Mouse (Mus musculus) embryonic facial prominence, embryonic 15.5 days (tissue): Measurements from ENCODE around the gene Cyp2w1. TPM values are rescaled to one million over a fixed set of nuclear protein-coding genes. Genes with fewer than 3 reads are reported as not detected.
"Not testable (repeated sequence)": the region's sequence is repeated elsewhere in the genome, so short reads cannot be mapped to it uniquely, and the experiment has no call there.

Experiments
- ATAC-seq: fragments of 200-750 bp; cut with Nextera tagmentation; 2 replicates; pipeline ENCODE4 v1.8.0; 2017; ENCODE audit warnings: low read depth, moderate TSS enrichment; ENCODE audit not compliant: insufficient number of reproducible peaks, low FRiP score, low TSS enrichment
- H3K27ac ChIP-seq: fragments of 300-500 bp; sonication (generic); replicated peaks from 2 replicates; pipeline ENCODE4 v1.5.1; 2015; ENCODE audit warnings: mild to moderate bottlenecking, inconsistent platforms
- H3K27me3 ChIP-seq: fragments of 300-500 bp; sonication (generic); 2 replicates; pipeline ENCODE4 v1.6.1; 2015; ENCODE audit warnings: inconsistent platforms
- H3K36me3 ChIP-seq: fragments of 300-500 bp; sonication (generic); 2 replicates; pipeline ENCODE4 v1.6.1; 2015; ENCODE audit warnings: mild to moderate bottlenecking, inconsistent platforms
- H3K4me1 ChIP-seq: fragments of 300-500 bp; sonication (generic); 2 replicates; pipeline ENCODE4 v1.6.1; 2015; ENCODE audit warnings: inconsistent platforms
- H3K4me2 ChIP-seq: fragments of 300-500 bp; sonication (generic); replicated peaks from 2 replicates; pipeline ENCODE4 v1.6.1; 2015; ENCODE audit warnings: mild to moderate bottlenecking, inconsistent platforms
- H3K4me3 ChIP-seq: fragments of 300-500 bp; sonication (generic); replicated peaks from 2 replicates; pipeline ENCODE4 v1.5.1; 2015; ENCODE audit warnings: mild to moderate bottlenecking, inconsistent platforms
- H3K9ac ChIP-seq: fragments of 300-500 bp; sonication (generic); 2 replicates; pipeline ENCODE4 v1.6.1; 2015; ENCODE audit warnings: inconsistent platforms
- H3K9me3 ChIP-seq: fragments of 300-500 bp; sonication (generic); replicated peaks from 2 replicates; pipeline ENCODE4 v1.6.1; 2016; ENCODE audit warnings: inconsistent platforms
- WGBS: fragments of 180-500 bp; shearing (Covaris S2); methylation state at CpG from one replicate; pipeline ENCODE4 v1.1.7; 2015; 5-methylcytosine and 5-hydroxymethylcytosine counted together
- polyA plus RNA-seq: library from polyadenylated mRNA; unstranded; fragments of >200 nt; fragmentation: Nextera tagmentation; extraction: Ambion mirVana; gene quantifications from 2 replicates; pipeline ENCODE4 v1.2.1, GENCODE M21; 2015

Gene Cyp2w1
- polyA plus RNA-seq, 1 experiment from 2014 or later: 32.3 TPM

DNA sequence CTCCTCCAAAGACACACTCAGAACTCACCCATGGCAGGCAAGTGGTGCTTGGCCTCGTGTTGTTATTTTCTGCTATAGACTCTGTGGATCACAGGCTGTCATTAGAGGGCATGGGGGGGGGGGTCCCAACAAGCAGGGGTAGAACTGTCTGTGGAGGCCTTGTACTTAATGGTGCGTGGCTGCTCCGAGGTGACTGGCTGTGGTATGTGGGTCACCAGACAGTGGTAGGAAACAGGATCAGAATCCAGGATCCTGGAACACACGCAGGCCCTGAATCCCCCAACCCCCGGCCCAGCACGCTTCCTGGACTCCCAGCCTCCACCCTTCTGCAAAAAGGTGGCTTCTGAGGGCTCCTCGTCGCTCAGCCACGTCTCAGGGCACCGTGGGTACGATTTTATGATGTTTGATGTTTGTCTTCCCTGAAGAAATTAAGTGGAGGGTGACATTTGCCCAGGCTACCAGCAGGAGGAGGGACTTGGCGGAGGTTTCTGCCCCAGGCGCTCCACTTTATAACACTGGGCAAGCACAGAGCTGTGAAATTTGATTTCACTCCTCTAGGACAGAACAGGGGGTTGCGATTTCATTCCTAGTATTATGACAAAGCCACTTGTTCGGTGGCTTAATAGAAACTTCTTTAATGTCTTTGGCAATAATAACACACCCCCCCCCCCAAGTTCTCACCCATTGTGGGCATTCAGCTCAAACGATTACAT, 19.0 kb upstream of the Cyp2w1 start:
- Histone ChIP-seq H3K27me3 (no peaks in the 10 kb centered on the region), H3K9me3 (no peaks in the 10 kb centered on the region), H3K27ac (no peak overlapping the region), H3K9ac (no peak overlapping the region), H3K4me2 (no peak overlapping the region), H3K36me3 (peaks cover 33% of the 10 kb centered on the region), H3K4me1 (peaks cover 6% of the 10 kb centered on the region; the same call in 1 of the 2 replicates), H3K4me3 (no peak overlapping the region)
- no peak for ATAC-seq
- WGBS: 65% methylated on average over 16 of the region's 16 CpGs

DNA sequence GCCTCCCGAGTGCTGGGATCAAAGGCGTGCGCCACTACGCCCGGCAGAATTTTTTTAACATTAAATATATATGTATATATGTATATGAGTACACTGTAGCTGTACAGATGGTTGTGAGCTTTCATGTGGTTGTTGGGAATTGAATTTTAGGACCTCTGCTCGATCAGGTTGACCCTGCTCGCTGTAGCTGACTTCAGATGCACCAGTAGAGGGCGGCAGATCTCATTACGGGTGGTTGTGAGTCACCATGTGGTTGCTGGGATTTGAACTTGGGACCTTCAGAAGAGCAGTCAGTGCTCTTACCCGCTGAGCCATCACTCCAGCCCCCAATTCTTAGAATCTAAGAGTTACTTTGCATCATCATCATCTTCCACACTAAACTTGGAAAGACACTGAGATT, 18.0 kb upstream of the Cyp2w1 start:
- ATAC-seq, H3K9ac ChIP-seq, H3K4me3 ChIP-seq, H3K27me3 ChIP-seq, H3K9me3 ChIP-seq, H3K27ac ChIP-seq, H3K4me2 ChIP-seq, H3K4me1 ChIP-seq: not testable (repeated sequence)
- 81% methylated on average over 10 of the region's 10 CpGs for WGBS
- peaks cover 43% of the 10 kb centered on the region for H3K36me3 ChIP-seq

DNA sequence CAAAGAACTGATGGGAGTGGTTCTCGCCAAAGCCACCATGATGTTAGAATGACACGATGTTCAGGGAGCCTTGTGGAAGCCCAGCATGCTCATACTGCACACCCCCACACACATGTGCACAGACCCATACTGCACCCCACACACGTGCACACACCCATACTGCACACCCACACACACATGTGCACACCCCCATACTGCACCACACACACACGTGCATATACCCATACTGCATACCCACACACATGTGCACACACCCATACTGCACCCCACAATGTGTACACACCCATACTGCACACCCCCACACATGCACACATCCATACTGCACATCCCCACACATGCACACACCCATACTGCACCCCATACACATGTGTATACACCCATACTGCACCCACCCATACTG, 16.8 kb upstream of the Cyp2w1 start:
- no peaks in the 10 kb centered on the region for H3K9me3 ChIP-seq
- H3K27me3 ChIP-seq: no peaks in the 10 kb centered on the region
- H3K4me2 ChIP-seq: no peak overlapping the region
- no peak for ATAC-seq
- H3K4me3 ChIP-seq: no peak overlapping the region
- H3K9ac ChIP-seq: no peak overlapping the region
- 81% methylated on average over 4 of the region's 4 CpGs for WGBS
- H3K4me1 ChIP-seq: peaks cover 6% of the 10 kb centered on the region; the same call in 1 of the 2 replicates
- H3K27ac ChIP-seq: no peak overlapping the region
- H3K36me3 ChIP-seq: peaks cover 55% of the 10 kb centered on the region

DNA sequence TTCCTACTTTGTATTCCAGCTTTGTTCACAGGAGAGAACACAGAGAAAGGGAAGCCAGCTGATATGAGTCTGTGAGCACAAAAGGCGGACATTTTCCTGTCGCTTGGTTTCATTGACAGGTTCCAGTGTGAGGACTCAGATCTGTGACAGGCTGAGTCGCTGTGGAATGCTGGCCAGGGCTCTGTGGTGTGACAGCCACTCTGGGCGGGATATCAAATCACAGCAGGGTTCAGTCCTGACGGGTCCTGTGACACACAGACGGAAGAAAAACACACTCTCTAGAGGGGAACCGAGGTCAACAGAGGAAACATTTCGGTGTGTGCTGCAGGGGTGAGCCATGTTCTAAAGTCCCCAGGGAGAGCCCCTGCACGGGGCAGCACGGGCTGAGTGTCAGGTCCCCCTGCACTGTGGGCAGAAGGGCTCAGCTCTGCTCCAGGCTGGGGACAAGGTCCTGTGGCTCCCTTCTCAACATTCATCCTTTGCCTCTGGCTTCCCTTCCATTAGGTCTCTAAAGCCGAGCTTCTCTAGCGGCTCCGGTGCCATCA, 14.5 kb upstream of the Cyp2w1 start:
- no peak overlapping the region for H3K4me2 ChIP-seq
- no peaks in the 10 kb centered on the region for H3K9me3 ChIP-seq
- H3K27ac ChIP-seq: no peak overlapping the region
- H3K36me3 ChIP-seq: peaks cover 73% of the 10 kb centered on the region
- no peak overlapping the region for H3K4me3 ChIP-seq
- WGBS: 67% methylated on average over 13 of the region's 13 CpGs
- no peaks in the 10 kb centered on the region for H3K27me3 ChIP-seq
- H3K9ac ChIP-seq: no peak overlapping the region
- H3K4me1 ChIP-seq: no peaks in the 10 kb centered on the region
- no peak for ATAC-seq

DNA sequence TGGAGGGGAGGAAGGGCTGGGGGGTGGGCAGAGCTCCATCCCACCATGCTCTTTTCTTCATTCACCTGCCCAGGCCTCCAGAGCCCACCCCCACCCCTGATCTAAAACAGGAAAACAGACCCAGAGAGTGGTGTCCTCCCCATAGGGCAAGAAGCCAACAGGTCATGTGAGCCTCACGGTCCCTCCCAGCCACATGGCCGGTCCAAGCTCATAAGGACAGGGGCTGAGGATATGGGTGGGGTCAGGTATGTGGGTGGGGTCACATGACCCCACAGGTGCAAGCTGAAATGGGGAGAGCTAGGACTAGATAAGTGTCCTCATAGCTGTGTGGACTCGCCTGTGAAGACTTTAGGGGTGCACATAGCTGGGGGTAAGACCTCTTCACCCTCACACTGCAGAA, 14.0 kb upstream of the Cyp2w1 start:
- no peak overlapping the region for H3K4me2 ChIP-seq
- no peak for ATAC-seq
- no peaks in the 10 kb centered on the region for H3K9me3 ChIP-seq
- peaks cover 73% of the 10 kb centered on the region for H3K36me3 ChIP-seq
- H3K4me3 ChIP-seq: no peak overlapping the region
- WGBS: 76% methylated on average over 3 of the region's 3 CpGs
- no peak overlapping the region for H3K9ac ChIP-seq
- no peaks in the 10 kb centered on the region for H3K27me3 ChIP-seq
- peaks cover under 1% of the 10 kb centered on the region; the same call in 1 of the 2 replicates for H3K4me1 ChIP-seq
- H3K27ac ChIP-seq: no peak overlapping the region

DNA sequence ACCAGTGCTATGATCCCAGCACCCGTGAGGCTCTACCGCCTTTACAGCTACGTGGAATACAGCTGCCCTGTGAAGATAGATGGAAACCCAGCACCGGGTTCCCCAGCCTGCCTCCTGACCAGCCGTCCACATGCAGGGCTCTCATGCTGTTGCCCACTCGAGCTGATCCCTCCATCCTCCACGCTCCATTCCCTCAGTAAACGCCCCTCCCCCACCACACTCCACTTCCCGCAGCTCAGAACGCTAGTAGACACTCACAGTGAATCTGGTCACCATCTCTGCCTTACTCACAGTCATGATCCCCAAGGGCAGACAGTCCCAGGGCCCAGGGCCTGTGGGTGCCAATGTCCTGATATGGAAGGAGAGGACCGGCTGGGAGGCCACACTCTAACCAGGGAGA, 13.5 kb upstream of the Cyp2w1 start:
- Histone ChIP-seq H3K27ac (no peak overlapping the region), H3K4me2 (no peak overlapping the region), H3K9ac (no peak overlapping the region), H3K27me3 (no peaks in the 10 kb centered on the region), H3K36me3 (peaks cover 73% of the 10 kb centered on the region), H3K4me1 (peaks cover 5% of the 10 kb centered on the region), H3K4me3 (no peak overlapping the region), H3K9me3 (no peaks in the 10 kb centered on the region)
- ATAC-seq: no peak
- WGBS: 85% methylated on average over 11 of the region's 11 CpGs

DNA sequence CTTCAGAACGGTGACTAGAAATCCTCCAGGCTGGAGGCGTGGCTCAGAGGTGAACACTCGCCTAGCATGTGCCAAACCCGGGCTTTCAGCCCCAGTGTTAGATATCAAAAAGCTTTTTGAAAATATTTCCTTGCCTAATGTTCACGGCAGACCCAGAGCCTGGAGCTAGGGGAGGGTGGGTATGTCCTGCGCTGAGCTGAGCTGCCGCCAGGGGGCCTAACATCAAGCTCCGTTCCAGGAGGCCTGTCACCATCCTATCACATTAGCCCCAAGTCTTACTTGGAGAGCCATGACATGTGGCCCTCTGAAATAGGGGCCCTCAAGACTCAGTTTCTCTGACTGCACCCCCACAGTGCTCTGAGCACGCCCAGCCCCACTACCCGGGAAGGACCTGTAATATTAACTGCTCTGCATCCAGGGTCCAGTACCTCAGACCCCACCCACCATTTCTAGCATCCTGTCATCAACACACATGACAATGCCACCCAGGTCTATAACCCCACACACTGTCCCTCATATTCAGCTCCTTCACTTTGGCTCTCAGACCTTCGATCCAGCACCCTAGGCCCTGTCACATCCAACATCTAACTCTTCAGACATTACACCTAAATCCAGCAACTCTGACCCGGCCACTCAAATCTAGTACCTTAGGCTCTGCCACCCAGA, 8.3 kb upstream of the Cyp2w1 start:
- Histone ChIP-seq H3K4me3 (peak overlapping the region; percentile 91), H3K4me1 (peaks cover 24% of the 10 kb centered on the region), H3K27ac (peak overlapping the region; percentile 81), H3K27me3 (no peaks in the 10 kb centered on the region), H3K4me2 (peak overlapping the region; percentile 87), H3K36me3 (peaks cover 33% of the 10 kb centered on the region), H3K9me3 (no peaks in the 10 kb centered on the region), H3K9ac (peak overlapping the region; percentile 92)
- WGBS: 4% methylated on average over 12 of the region's 12 CpGs
- ATAC-seq: peak; percentile 73

DNA sequence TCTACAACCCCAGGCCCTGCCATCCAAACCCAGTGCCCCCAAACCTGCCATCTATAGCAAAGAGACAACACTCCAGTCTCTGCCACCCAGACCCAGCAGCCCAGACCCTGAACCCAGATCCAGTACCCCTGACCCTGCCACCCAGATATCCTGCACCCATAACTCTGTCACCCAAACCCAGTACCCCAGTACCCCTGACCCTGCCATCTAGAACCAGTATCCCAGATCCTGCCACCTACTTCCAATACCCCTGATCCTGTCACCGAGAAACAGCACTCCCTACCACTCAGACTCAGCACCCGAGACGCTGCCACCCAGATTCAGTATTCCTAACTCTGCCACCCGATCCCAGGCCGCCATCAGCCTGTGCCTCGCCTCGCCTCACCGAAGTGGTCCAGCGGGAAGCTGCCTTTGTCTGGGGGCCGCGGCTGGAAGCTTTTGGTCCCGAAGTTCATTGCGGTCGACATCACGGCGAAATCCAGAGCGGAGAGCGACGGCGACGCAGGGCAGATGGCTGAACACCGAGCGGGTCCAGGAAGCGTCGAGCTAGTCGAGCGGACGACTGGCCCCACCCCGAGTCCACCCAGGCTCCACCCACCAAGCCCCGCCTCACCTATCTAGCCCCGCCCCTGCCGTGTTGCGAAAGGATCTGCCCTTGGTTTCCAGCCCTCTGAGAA, 7.6 kb upstream of the Cyp2w1 start:
- peak overlapping the region; percentile 82 for H3K27ac ChIP-seq
- WGBS: 1% methylated on average over 33 of the region's 33 CpGs

DNA sequence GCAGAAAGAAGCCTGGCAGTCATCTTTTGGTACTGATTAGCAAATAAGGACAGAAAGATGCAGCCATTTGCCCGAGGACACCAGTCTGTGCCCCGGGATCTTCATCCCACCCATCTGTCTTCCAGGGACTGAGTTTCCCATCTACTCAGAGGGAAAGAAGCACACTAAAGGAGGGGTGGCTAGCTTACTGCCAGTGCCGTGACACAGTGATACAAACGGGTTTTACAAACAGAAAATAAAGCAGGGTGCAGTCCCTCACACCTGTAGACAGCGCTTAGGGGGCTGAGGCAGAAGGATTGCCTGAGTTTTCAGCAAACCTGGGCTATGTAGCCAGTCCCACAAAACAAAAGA, 7.1 kb upstream of the Cyp2w1 start:
- H3K9me3 ChIP-seq: no peaks in the 10 kb centered on the region
- H3K36me3 ChIP-seq: peaks cover 21% of the 10 kb centered on the region
- WGBS: 11% methylated on average over 5 of the region's 5 CpGs
- H3K27ac ChIP-seq: peak overlapping the region; percentile 82
- no peaks in the 10 kb centered on the region for H3K27me3 ChIP-seq
- H3K9ac ChIP-seq: peak overlapping the region; percentile 6; the same call in 1 of the 2 replicates
- H3K4me1 ChIP-seq: peaks cover 34% of the 10 kb centered on the region
- peak overlapping the region; percentile 91 for H3K4me3 ChIP-seq
- ATAC-seq: peak; percentile 13; the same call in 1 of the 2 replicates
- H3K4me2 ChIP-seq: peak overlapping the region; percentile 87

More for the DNA sequence above, 7.6 kb upstream of the Cyp2w1 start:
- H3K4me3 ChIP-seq: peak overlapping the region; percentile 91
- no peaks in the 10 kb centered on the region for H3K9me3 ChIP-seq
- H3K9ac ChIP-seq: peak overlapping the region; percentile 92
- peak overlapping the region; percentile 87 for H3K4me2 ChIP-seq
- no peaks in the 10 kb centered on the region for H3K27me3 ChIP-seq
- peaks cover 26% of the 10 kb centered on the region for H3K36me3 ChIP-seq
- peaks cover 30% of the 10 kb centered on the region for H3K4me1 ChIP-seq
- ATAC-seq: peak; percentile 90

DNA sequence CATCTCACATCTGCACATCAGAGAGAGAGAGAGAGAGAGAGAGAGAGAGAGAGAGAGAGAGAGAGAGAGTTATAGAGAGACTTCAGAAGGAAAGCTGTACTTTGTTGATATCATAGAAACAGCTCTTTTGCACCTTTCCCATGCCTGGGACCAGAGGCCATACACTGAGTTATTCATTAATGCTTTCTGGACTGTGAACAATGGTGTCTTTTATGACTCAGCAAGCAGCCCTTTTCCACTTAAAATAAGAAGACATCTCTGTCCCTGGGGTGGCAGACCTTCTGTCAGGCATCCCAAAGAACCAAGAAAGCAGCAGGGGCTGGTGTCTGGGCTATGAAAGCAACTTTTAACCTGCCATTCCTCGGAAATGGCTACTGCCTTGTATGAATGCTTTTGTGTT, 5.2 kb upstream of the Cyp2w1 start:
- 58% methylated on average over 1 of the region's 1 CpGs for WGBS
- H3K4me2 ChIP-seq: no peak overlapping the region
- no peaks in the 10 kb centered on the region for H3K9me3 ChIP-seq
- no peak overlapping the region for H3K27ac ChIP-seq
- no peak overlapping the region for H3K4me3 ChIP-seq
- H3K4me1 ChIP-seq: peaks cover 53% of the 10 kb centered on the region
- no peak overlapping the region for H3K9ac ChIP-seq
- peaks cover 4% of the 10 kb centered on the region for H3K36me3 ChIP-seq
- no peaks in the 10 kb centered on the region for H3K27me3 ChIP-seq
- ATAC-seq: no peak

DNA sequence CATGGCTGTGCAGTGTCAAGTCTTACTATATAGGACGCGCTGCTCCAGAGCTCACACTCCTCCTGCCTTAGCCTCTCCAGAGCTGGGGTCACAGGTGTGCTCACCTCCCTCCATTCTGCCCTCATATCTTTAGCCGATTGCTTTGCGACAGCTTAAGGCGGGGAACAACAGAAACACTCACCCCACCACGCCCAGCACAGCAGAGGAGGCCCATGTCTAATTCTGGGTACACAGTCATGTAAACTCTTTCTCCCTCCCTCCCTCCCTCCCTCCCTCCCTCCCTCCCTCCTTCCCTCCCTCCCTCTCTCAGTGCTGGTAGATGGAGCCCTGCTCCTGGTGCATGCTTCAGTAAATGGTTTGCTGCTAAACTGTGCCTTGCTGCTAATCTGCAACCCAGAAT, 2.7 kb upstream of the Cyp2w1 start:
- 48% methylated on average over 6 of the region's 6 CpGs for WGBS
- Histone ChIP-seq H3K9me3 (no peaks in the 10 kb centered on the region), H3K27ac (peak overlapping the region; percentile 74), H3K36me3 (no peaks in the 10 kb centered on the region), H3K27me3 (no peaks in the 10 kb centered on the region), H3K4me1 (peaks cover 58% of the 10 kb centered on the region), H3K4me3 (no peak overlapping the region), H3K4me2 (0 out of 2 replicates have a peak overlapping the region, but pooled peaks have one; percentile 10), H3K9ac (no peak overlapping the region)
- no peak for ATAC-seq
